Mouse (Mus musculus) ES-Bruce4 (cell line): ENCODE data around the gene Gm21834.

Experiments
- CTCF ChIP-seq: IDR thresholded peaks from one replicate; pipeline ENCODE4 v1.8.1; 2011; ENCODE audit warnings: low read depth, low read length
- EP300 ChIP-seq: IDR thresholded peaks from 2 replicates; pipeline ENCODE4 v1.6.1; 2011; ENCODE audit warnings: low read depth, low read length; ENCODE audit not compliant: insufficient read depth
- POLR2A ChIP-seq: IDR thresholded peaks from one replicate; pipeline ENCODE4 v1.8.1; 2011; ENCODE audit warnings: low read length; ENCODE audit not compliant: insufficient read depth

GRCm38 (mm10) chr17:57788161-57788799 is 46.3 kb upstream of the Gm21834 start:
- no peak for TF ChIP-seq POLR2A
- TF ChIP-seq CTCF = no peak
- TF ChIP-seq EP300 = no peak
